Mouse (Mus musculus) limb, embryonic 14.5 days (tissue): Measurements from ENCODE around the gene Klhl32. TPM values are rescaled to one million over a fixed set of nuclear protein-coding genes. Genes with fewer than 3 reads are reported as not detected.
A peak's percentile ranks its signal among the peaks of the same experiment; 100 is the strongest.

ENCODE experiments used
- ATAC-seq: fragments of 200-750 bp; cut with Nextera tagmentation; 2 replicates; pipeline ENCODE4 v1.8.0; 2017; ENCODE audit warnings: low read depth, moderate number of reproducible peaks, moderate TSS enrichment; ENCODE audit not compliant: low FRiP score
- DNase-seq: peaks from one replicate; pipeline ENCODE4 v3.0.0-alpha.2; 2015; ENCODE audit warnings: low spot score
- H3K27ac ChIP-seq: fragments of 300-500 bp; sonication (generic); replicated peaks from 2 replicates; pipeline ENCODE4 v1.5.1; 2014; ENCODE audit warnings: low read depth, mild to moderate bottlenecking, low read length, moderate library complexity, mixed read lengths
- H3K27me3 ChIP-seq: fragments of 300-500 bp; sonication (generic); 2 replicates; pipeline ENCODE4 v1.6.1; 2014; ENCODE audit warnings: low read length, mixed read lengths; ENCODE audit not compliant: control insufficient read depth, insufficient read depth
- H3K36me3 ChIP-seq: fragments of 300-500 bp; sonication (generic); 2 replicates; pipeline ENCODE4 v1.6.1; 2014; ENCODE audit warnings: mild to moderate bottlenecking, low read length, moderate library complexity, mixed read lengths; ENCODE audit not compliant: control insufficient read depth, insufficient read depth
- H3K4me1 ChIP-seq: fragments of 300-500 bp; sonication (generic); 2 replicates; pipeline ENCODE4 v1.6.1; 2014; ENCODE audit warnings: antibody characterized with exemption, low read length, mixed read lengths; ENCODE audit not compliant: control insufficient read depth, insufficient read depth
- H3K4me2 ChIP-seq: fragments of 300-500 bp; sonication (generic); replicated peaks from 2 replicates; pipeline ENCODE4 v1.6.1; 2014; ENCODE audit warnings: low read depth, mild to moderate bottlenecking, low read length, moderate library complexity; ENCODE audit not compliant: severe bottlenecking
- H3K4me3 ChIP-seq: fragments of 300-500 bp; sonication (generic); replicated peaks from 2 replicates; pipeline ENCODE4 v1.5.1; 2014; ENCODE audit warnings: low read length
- H3K9ac ChIP-seq: fragments of 300-500 bp; sonication (generic); 2 replicates; pipeline ENCODE4 v1.6.1; 2014; ENCODE audit warnings: mild to moderate bottlenecking, low read depth, low read length, moderate library complexity; ENCODE audit not compliant: severe bottlenecking
- H3K9me3 ChIP-seq: fragments of 300-500 bp; sonication (generic); 2 replicates; pipeline ENCODE4 v1.6.1; 2016; ENCODE audit warnings: low read length; ENCODE audit not compliant: control insufficient read depth
- POLR2A ChIP-seq: fragments of 200-500 bp; IDR thresholded peaks from 2 replicates; pipeline ENCODE4 v1.8.0; 2012; ENCODE audit warnings: inconsistent platforms, mild to moderate bottlenecking, moderate library complexity, borderline replicate concordance; ENCODE audit not compliant: insufficient read depth, insufficient read length; ENCODE audit errors: extremely low read depth
- WGBS: fragments of 180-500 bp; shearing (Covaris S2); extraction: QIAGEN DNeasy Blood & Tissue Kit; methylation state at CpG from one replicate; pipeline ENCODE4 v1.1.7; 2014; 5-methylcytosine and 5-hydroxymethylcytosine counted together
- polyA plus RNA-seq, 2 experiments: library from polyadenylated mRNA; depleted of rRNA in 1 of 2; stranded (reverse) in 1 of 2; unstranded in 1 of 2; fragments of >200 nt; fragmentation: Nextera tagmentation in 1 of 2; extraction: Ambion mirVana in 1 of 2; gene quantifications; 2 replicates each; pipeline versions ENCODE4 v1.2.1 to v1.2.3; 2012 to 2014

Gene Klhl32
- polyA plus RNA-seq, 2 experiments = 1.5 to 3.0 TPM

DNA sequence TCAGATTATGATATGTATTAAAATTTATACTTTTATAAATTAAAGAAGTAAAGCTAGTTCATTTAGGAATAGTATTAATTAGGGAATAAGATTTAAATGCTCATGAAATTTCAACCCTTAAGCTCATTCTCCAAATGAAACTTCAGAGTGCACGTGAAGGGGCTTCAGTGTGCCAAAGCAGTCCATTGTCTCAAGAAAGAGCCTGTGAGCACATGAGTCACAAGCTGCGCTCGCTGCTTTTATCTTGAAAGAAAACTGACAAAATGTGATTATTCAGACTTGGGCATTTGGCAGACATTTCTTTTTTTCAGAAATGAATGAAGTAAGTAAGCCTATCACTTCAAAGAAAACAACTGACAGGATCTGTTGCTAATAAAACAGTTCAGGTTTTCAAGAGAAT, 266.9 kb downstream of the Klhl32 start:
- no peaks in the 10 kb centered on the region for H3K9me3 ChIP-seq
- no peak overlapping the region for H3K4me3 ChIP-seq
- H3K4me1 ChIP-seq = no peaks in the 10 kb centered on the region
- H3K9ac ChIP-seq = no peak overlapping the region
- no peak for ATAC-seq
- no peak overlapping the region for H3K4me2 ChIP-seq
- no peaks in the 10 kb centered on the region for H3K27me3 ChIP-seq
- no peak for DNase-seq
- no peak overlapping the region for H3K27ac ChIP-seq
- peaks cover 12% of the 10 kb centered on the region; the same call in 1 of the 2 replicates for H3K36me3 ChIP-seq
- TF ChIP-seq POLR2A = no peak
- WGBS = 85% methylated on average over 3 of the region's 3 CpGs

DNA sequence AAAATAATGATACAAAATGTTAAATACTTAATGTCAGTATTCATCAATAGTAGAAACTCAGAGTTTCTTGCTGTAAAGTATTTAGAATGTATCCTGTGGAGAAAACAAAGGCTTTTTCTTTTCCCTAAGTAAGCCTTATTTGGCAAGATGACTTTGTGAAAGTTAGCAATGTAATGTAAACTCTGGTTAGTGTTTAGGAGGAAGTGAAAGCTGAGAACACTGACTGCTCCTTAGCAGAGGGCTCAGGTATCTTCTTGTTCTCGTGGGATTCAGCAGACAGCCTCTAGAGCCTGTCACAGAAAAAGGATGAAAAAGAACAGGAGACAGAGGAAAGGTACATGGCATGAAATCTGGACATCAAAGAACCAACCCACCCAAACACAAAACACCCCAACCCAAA, 268.6 kb downstream of the Klhl32 start:
- no peak for DNase-seq
- Histone ChIP-seq H3K4me3 (no peak overlapping the region), H3K27ac (no peak overlapping the region), H3K9ac (no peak overlapping the region), H3K4me2 (no peak overlapping the region), H3K27me3 (no peaks in the 10 kb centered on the region), H3K36me3 (0 out of 2 replicates have a peak, but pooled peaks cover 3% of the 10 kb centered on the region), H3K9me3 (no peaks in the 10 kb centered on the region), H3K4me1 (no peaks in the 10 kb centered on the region)
- 72% methylated on average over 1 of the region's 1 CpGs for WGBS
- ATAC-seq = no peak
- TF ChIP-seq POLR2A = no peak

DNA sequence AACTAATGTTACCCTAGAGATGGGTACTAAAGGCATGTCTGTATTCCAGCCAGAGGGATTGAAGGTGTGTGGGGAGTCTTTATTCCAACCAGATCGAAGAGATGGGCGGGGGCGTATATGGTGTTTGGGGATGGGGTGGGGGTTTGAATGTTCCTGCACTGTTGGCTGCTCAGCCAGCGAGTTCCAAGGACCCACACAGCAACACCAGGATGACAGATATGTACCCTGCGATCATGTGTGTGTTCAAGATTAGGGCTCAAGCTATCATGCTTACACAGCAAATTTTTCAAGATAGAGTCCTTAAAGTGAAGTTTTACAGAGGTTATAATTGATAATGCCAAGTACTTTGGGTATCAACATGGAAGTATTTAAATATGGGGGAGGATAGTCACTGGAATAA, 273.3 kb downstream of the Klhl32 start:
- no peak for ATAC-seq
- Histone ChIP-seq H3K9ac (no peak overlapping the region), H3K4me1 (no peaks in the 10 kb centered on the region), H3K4me2 (no peak overlapping the region), H3K4me3 (no peak overlapping the region), H3K36me3 (0 out of 2 replicates have a peak, but pooled peaks cover 3% of the 10 kb centered on the region), H3K27ac (no peak overlapping the region), H3K9me3 (no peaks in the 10 kb centered on the region), H3K27me3 (no peaks in the 10 kb centered on the region)
- no peak for TF ChIP-seq POLR2A
- 96% methylated on average over 5 of the region's 5 CpGs for WGBS
- DNase-seq = no peak

DNA sequence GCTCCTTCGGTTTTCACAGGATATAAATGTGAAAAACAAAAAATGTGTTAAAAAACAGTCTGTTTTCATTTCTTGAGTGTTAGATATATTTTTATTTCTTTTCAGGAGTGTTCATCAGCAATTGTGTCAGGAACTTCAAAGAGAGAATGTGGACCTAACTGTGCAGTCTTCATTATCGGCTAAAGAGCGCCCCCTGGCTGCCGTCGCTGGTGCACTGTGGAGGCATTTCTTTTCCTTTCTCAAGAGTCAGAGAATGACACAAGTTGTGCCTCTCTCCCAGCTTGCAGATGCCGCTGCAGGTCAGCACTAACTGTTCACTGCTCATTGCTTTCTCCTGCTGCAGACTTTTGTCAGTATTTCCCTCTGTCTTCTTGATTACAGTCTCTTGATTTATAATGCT, 276.6 kb downstream of the Klhl32 start:
- DNase-seq = peak; percentile 58
- no peak overlapping the region for H3K4me3 ChIP-seq
- no peak for TF ChIP-seq POLR2A
- H3K4me2 ChIP-seq = no peak overlapping the region
- WGBS = 19% methylated on average over 6 of the region's 6 CpGs
- H3K9me3 ChIP-seq = no peaks in the 10 kb centered on the region
- H3K9ac ChIP-seq = no peak overlapping the region
- H3K4me1 ChIP-seq = no peaks in the 10 kb centered on the region
- no peaks in the 10 kb centered on the region for H3K27me3 ChIP-seq
- H3K27ac ChIP-seq = no peak overlapping the region
- H3K36me3 ChIP-seq = no peaks in the 10 kb centered on the region
- ATAC-seq = peak; percentile 60; the same call in 1 of the 2 replicates

DNA sequence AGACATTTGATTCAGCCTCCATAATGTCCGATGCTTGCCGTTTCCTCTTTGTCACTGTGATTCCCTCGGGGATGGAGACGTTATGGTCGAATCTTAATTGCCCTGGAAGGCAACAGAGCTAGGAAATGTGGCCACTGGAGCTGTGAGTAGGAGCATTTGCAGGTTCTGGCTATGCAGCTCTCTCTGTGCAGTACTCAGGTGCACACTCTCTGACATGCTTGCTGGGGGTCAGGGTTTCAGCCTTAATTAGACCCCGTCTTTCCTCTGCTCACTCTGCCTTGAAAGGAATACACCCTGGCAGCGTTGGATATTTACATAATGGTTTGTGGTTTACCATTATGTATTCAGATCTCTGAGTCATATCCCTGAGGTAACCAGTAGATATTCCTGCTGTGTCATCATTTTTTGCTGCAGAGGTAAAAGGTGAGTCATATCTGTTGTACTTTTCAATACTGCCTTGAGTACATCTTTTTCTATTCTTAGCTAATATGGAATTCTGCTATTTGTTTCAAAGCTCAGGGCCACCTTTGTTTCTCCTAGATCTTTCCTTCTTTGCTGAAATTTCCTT, 281.9 kb downstream of the Klhl32 start:
- WGBS = 80% methylated on average over 7 of the region's 7 CpGs

More for the DNA sequence above, 281.9 kb downstream of the Klhl32 start:
- TF ChIP-seq POLR2A = no peak
- Histone ChIP-seq H3K36me3 (no peaks in the 10 kb centered on the region), H3K4me1 (no peaks in the 10 kb centered on the region), H3K27ac (no peak overlapping the region), H3K4me3 (no peak overlapping the region), H3K9me3 (no peaks in the 10 kb centered on the region), H3K4me2 (no peak overlapping the region), H3K27me3 (no peaks in the 10 kb centered on the region), H3K9ac (no peak overlapping the region)
- DNase-seq (no peak), ATAC-seq (no peak)
